Mouse (Mus musculus) c-Kit-positive CD71-positive TER-119-positive erythroid progenitor cells, embryonic 14.5 days (primary cell): ENCODE measurements at regions not wholly inside any gene's neighbourhood (a gene's known extent, or its start where the extent isn't known, plus 50 kb on each side); places are given as distances from the start of the nearest gene placed in this dataset.
"Not testable (repeated sequence)": the region's sequence is repeated elsewhere in the genome, so short reads cannot be mapped to it uniquely, and the experiment has no call there.

Experiments
- DNase-seq: peaks from one replicate; pipeline ENCODE4 v3.0.0-alpha.2; 2013; ENCODE audit warnings: low spot score

GRCm38 (mm10) chr17:15247546-15248416 is 128.9 kb downstream of the Dll1 start:
- DNase-seq: no peak

GRCm38 (mm10) chr17:15242976-15243635 is 133.6 kb downstream of the Dll1 start:
- no peak for DNase-seq

GRCm38 (mm10) chr17:15242356-15242755 is 134.3 kb downstream of the Dll1 start:
- DNase-seq: no peak

GRCm38 (mm10) chr17:15241491-15241890 is 135.2 kb downstream of the Dll1 start:
- no peak for DNase-seq

- DNase-seq: not testable (repeated sequence)
These were observed 136.0 kb downstream of the Dll1 start for GRCm38 (mm10) chr17:15240641-15241040.

GRCm38 (mm10) chr17:15240011-15240410 is 136.7 kb downstream of the Dll1 start:
- no peak for DNase-seq

GRCm38 (mm10) chr17:15235041-15235440 is 141.6 kb downstream of the Dll1 start:
- no peak for DNase-seq

- DNase-seq: no peak
These were observed 145.5 kb downstream of the Dll1 start for GRCm38 (mm10) chr17:15231175-15231574.

GRCm38 (mm10) chr17:15229159-15229558 is 147.5 kb downstream of the Dll1 start:
- DNase-seq: no peak

- no peak for DNase-seq
These were observed 148.6 kb downstream of the Dll1 start for GRCm38 (mm10) chr17:15228077-15228476.

GRCm38 (mm10) chr17:15223826-15224225 is 152.8 kb downstream of the Dll1 start:
- no peak for DNase-seq

GRCm38 (mm10) chr17:15222923-15223322 is 153.7 kb downstream of the Dll1 start:
- DNase-seq: no peak

GRCm38 (mm10) chr17:15214157-15214685 is 162.5 kb downstream of the Dll1 start:
- DNase-seq: no peak

- DNase-seq: no peak
These were observed 167.5 kb upstream of the Gm3448 start for GRCm38 (mm10) chr17:15208808-15209173.

GRCm38 (mm10) chr17:15208030-15208807 is 166.9 kb upstream of the Gm3448 start:
- no peak for DNase-seq

GRCm38 (mm10) chr17:15207182-15208029 is 166.1 kb upstream of the Gm3448 start:
- no peak for DNase-seq

GRCm38 (mm10) chr17:15205799-15206198 is 164.5 kb upstream of the Gm3448 start:
- DNase-seq: peak; percentile 46

- DNase-seq: no peak
These were observed 163.2 kb upstream of the Gm3448 start for GRCm38 (mm10) chr17:15204524-15204923.

GRCm38 (mm10) chr17:15199235-15199634 is 157.9 kb upstream of the Gm3448 start:
- no peak for DNase-seq

GRCm38 (mm10) chr17:15197361-15197760 is 156.0 kb upstream of the Gm3448 start:
- DNase-seq: no peak

GRCm38 (mm10) chr17:15195819-15196218 is 154.5 kb upstream of the Gm3448 start:
- no peak for DNase-seq
